Mouse (Mus musculus): ENCODE data around the gene Aprt. TPM values are rescaled to one million over a fixed set of nuclear protein-coding genes. Genes with fewer than 3 reads are reported as not detected.

Aprt gene
- total RNA-seq, 2 experiments from 2014 or later = 80.3 to 89.9 TPM

DNA sequence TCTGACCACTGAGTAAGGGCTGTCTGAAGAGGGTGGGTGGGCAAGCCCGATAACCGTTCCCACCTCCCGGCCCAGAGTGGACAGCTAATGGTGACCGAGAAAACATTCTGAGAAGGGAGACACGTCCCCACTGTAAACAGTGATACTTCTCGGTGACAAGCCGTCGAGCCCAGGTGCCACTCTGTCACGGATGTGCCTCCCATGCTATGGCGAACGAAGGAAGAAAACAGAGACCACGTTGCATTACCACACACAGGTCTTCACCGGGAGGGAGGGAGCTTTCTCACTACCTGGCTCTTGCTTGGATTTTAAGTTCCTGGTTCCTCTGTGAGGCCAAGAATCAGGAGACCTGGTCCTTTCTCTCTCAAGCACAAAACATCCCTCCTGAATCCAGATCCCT lies 28.4 kb downstream of the Aprt start:
- intact Hi-C loops (cut with DNase I) = no loop called here
- DNase-seq (ENCODE audit: extremely low spot score in 1 of 2, low spot score in 2 of 2) = no peak

DNA sequence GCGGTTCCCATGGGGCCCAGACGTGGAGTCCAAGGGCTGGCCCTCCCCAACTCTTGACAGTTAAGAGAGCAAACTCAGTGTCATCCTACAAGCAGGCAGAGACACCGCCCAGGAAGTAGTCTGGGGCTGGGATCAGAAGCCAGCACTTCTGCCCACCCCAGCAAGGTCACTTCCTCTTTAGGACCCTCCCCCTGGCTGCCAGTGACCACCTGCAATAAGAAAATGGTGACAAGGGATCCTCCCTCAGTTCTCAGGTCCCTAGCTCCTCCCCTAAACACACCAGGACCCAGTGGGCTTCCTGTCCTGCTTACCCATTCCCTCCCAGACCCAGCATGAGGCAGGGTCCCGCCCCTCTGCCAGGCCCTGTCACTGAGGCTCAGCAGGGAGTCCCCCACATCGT lies 28.9 kb downstream of the Aprt start:
- DNase-seq (ENCODE audit: extremely low spot score in 1 of 2, low spot score in 2 of 2) = no peak
- intact Hi-C loops (cut with DNase I) = no loop called here

DNA sequence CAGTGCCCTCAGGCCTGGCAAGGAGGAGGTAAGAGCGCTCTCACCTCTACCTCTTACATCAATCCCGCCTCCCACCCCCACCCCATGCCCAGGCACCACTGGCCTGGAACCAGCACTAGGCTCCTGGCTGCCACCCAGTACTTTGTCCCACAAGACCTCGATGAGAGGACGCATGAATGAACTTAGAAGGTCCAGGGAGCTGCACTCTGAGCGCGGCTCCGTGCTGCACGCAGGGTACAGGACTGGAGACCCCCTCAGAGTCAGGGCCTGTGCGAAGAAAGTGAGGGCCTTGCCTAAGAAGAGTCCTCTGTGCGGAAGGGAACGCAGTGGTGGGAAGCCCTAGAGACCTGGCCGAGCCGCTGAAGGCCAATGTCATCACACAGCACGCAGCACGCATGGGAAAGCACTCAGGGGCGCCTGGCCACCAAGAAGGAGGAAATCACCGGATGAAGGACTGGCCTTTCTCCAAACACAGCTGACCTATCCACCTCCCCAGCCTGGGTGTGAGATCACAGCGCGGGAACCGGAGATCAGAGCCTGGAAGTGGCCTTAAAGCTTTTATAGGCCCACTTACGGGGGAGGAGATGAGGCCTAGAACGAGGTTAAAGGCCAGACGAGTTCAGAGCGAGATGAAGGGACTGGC lies 29.8 kb downstream of the Aprt start:
- peak in 1 of 2 experiments; percentile 76 for DNase-seq (ENCODE audit: extremely low spot score in 1 of 2, low spot score in 2 of 2)
- intact Hi-C loops (cut with DNase I) = no loop called here

DNA sequence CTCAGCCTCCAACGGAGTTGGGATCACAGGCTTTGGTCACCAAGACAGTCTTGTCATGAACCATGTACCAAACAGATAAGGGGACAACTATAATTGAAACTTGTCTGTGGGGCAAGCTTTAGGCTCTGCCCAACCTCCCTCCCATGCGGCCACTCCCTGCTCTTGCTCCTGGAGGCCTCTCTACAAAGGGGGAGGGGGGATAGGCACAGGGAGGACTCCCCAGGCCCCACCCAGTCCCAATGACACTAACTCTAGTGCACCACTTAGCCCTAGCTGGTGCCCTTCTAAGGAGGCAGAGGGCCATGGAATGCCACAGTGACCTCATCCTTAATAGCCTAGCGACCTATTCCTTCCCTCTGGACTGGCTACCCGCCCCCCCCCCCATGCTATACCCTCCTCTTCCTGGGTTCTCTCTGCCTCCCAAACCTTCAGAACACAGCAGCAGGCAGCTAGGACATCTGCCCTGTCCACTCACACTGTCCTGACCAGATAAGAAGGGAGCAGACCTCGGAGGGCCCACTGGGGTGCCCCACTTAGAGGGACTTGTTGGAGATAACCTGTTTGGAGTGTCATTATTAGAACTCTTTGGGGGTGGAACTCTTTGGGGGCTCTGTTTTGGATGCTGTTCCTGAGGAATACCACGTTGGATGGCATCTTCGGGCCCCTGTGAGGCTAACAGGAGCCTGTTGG lies 30.5 kb downstream of the Aprt start:
- no peak for DNase-seq (ENCODE audit: extremely low spot score in 1 of 2, low spot score in 2 of 2)
- intact Hi-C loops (cut with DNase I) = no loop called here

DNA sequence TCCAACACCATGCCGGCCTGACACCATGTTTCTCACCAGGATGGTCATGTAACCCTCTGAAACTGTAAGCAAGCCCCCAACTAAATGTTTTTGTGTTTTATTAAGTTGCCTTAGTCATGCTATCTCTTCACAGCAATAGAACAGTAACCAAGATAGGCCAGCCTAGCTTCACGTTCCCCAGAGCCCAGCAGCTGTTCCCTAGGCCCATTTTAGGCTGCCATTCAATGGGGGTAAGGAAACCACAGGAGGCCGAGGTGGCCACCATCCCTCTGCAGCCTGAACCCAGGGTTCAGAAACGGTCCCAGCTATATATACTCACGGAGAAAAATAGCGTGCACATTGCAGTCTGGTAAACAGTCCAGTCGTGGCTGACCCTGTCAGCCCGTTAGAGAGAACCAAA lies 32.6 kb downstream of the Aprt start:
- intact Hi-C loops (cut with DNase I) = no loop called here

DNA sequence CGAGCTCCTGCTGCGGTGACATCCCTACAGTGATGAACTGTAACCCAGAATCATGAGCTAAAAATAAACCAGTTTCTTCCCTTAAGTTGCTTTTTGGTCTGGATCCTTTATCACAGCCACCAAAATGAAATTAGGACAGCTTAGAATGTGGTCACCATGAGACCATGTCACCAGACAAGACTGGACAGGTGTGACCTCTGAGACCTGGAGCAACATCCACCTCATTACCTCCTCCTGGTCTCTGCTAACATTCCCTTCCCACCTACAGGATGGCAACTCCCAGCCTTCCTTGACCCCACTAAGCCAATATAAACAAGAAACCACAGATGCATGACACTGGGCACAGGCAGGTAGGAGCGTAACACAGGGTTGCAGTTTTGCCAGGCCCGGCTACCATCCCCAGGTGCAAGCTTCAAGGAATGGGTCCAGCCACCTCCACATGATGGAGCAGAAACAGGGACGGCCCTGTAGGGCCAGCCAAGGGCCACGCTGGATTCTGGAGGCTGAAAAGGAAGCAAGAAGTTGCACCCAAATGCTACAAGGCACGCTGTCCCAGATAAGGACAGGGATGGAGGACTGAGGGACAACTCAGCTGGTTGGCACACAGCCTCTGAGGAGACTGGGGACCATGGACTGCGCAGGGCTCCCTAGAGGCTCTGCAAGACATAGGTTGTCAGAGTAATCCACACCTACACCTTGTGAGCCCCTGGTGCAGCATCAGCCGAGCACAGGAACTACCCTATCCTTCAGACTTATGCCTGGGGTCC lies 38.2 kb downstream of the Aprt start:
- intact Hi-C loops (cut with DNase I) = no loop called here
- no peak for DNase-seq (ENCODE audit: extremely low spot score in 1 of 2, low spot score in 2 of 2)

More for the DNA sequence above, 32.6 kb downstream of the Aprt start:
- no peak for DNase-seq (ENCODE audit: extremely low spot score in 1 of 2, low spot score in 2 of 2)

DNA sequence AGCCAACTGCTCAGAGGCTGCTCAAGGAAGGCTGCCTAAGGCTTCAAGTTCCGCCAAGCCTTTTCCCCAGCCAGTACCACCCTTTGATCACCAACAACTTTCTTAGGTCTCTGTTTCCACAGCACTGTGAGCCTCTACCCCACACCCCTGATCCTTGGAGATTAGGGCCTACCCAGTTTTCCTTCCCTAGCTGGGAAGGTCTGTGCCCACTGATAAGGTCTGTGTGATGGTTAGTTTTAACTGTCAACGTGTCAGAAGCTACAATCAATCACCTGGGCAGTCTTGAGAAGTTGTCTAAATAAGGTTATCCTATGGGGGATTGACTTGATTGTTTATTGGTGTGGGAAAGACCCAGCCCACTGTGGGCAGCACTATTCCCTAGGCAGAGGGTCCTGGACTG lies 38.9 kb downstream of the Aprt start:
- intact Hi-C loops (cut with DNase I) = no loop called here
- DNase-seq (ENCODE audit: extremely low spot score in 1 of 2, low spot score in 2 of 2) = no peak

DNA sequence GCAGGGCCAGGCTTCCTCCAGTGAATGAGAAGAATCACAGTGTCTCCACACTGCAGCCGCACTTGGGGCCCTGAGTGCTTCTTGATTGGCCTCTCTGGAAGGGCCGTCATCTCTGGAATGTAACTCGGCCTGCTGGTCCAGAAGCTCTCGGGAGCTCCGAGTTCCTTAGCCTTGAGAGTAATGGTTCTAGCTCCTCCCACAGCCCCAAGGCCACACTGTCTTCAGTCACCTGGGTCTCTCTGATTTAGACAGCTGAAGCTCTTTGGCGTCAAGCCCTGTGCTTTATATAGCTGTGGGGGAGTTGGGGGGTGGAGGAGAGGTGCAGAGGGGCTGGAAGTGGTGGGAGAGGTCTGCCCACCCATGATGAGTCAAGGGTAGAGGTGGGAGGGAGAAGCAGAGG lies 39.7 kb downstream of the Aprt start:
- no peak for DNase-seq (ENCODE audit: extremely low spot score in 1 of 2, low spot score in 2 of 2)
- intact Hi-C loops (cut with DNase I) = no loop called here

DNA sequence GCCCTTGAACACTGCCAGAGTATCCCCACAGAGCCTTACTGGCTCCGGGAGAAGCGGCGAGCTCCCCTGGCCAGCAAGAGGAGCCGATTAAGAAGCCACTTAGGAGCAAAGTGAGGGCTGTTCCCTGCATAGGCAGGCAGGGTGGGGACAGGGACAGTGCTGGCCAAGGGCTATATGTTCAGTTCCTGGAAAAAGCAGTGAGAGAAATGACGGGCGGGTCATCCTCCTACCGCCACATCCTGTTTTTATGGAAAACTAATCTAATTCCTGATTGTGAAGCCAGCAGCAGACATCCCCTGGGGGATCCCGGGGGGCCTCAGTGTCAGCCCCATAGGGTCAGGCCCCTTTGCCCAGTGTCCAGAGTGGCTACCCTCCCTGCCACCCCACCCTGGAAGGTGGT lies 45.4 kb downstream of the Aprt start:
- no peak for DNase-seq (ENCODE audit: extremely low spot score in 1 of 2, low spot score in 2 of 2)
- intact Hi-C loops (cut with DNase I) = no loop called here

DNA sequence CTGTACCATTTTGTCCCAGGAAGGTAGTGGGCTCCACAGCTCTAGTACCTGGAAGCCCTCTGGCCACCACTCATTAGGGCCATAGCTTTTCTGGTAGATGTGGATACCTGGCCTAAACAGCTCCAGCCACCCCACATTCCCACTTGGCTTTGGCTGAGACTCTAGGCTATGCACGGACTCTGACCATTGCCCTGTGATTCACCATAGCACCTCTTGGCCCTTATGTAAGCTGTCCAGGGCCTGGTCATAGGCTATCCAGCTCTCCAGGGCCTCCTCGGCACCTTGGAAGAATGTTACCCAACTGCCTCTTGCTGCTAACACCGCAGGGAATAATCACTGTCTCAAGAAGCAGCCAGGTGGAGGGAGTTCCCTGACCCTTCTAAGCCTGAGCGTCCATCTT lies 47.5 kb downstream of the Aprt start:
- intact Hi-C loops (cut with DNase I) = no loop called here
- DNase-seq (ENCODE audit: extremely low spot score in 1 of 2, low spot score in 2 of 2) = no peak

DNA sequence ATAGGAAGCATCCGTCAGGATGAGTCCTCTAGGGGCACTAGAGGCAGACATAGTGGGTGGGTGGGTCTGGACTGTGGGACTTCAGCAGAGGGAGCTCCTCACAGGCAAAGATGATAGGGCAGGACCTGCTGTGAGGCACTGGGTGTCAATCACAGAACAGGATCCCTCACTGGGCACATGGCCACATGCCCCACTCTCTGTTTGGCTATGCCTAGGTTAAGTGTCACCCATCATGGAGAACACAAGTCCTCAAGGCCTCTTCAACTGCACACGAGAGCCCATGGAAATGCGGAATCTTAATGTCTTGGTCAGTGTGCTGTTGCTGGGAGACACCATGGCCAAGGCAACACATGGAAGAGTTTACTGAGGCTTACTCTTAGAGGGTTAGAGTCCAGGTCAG lies 48.8 kb downstream of the Aprt start:
- no peak for DNase-seq (ENCODE audit: extremely low spot score in 1 of 2, low spot score in 2 of 2)
- intact Hi-C loops (cut with DNase I) = no loop called here

DNA sequence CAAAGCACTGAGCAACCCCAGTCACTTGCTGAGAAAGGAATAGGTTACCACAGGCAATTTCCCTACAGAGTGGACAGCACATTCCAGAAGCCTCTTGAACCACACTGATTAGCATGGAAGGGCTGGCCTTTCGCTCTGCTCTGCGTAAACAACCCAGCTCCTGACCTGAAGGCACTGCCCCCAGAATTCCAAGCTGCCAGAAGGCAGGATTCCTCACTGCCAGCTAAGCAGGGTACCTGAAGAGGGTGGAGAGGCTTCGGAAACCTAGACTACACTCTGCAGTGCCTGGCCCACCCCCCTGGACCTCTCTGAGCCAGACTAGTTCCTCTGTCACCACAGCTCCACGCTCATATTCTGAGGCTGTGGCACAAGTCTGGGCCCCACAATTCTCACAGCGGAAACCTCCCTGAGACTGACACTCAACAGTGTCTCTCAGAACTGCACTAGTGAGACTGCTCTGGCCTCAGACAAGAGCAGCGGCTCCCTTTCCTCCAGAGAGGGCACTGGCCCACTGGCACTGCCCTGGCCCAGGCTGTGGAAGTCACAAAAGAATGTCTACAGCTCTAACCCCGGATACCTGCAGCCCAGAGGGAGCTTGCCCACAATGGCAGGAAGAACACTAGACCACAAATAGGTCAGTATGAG lies 50.1 kb downstream of the Aprt start:
- intact Hi-C loops (cut with DNase I) = no loop called here

DNA sequence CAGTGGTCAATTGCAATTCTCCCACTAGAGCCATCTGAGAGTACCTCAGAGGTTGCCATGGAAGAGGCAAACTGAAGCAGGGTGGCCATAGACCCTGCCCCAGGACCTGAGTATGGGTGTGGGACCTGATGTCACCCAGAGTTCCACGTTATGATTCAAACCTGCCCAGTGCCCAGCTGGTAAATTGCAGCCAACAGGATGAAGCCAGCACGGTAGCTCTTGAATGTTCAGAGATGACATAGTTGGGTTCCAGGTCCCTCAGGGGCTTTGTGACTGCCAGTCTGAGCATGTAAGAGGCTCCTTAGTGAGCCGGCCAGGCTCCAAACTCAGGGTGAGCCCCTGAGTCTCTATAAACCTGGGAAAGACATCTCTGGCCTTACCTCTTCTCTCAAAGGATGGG lies 50.6 kb downstream of the Aprt start:
- intact Hi-C loops (cut with DNase I) = no loop called here
- DNase-seq (ENCODE audit: extremely low spot score in 1 of 2, low spot score in 2 of 2) = no peak

More for the DNA sequence above, 50.1 kb downstream of the Aprt start:
- no peak for DNase-seq (ENCODE audit: extremely low spot score in 1 of 2, low spot score in 2 of 2)

DNA sequence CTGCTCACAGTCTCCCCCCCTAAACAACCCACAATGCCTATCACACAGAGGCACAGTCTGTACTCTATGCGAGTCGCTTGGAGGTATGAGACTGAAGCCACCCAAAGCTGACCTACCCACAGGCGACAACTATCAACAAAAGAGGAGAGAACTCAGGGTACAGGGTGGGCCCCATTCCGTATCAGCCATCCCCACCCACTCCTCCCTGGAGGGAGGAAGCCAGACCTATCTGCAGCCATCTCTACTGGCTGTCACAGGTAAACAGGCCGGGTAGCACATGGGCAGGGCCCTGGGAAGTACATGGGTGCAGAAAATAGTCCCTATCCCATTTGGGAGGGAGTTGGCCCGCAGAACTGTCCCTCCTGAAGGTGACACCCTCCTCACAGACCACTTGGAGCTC lies 51.7 kb downstream of the Aprt start:
- no peak for DNase-seq (ENCODE audit: extremely low spot score in 1 of 2, low spot score in 2 of 2)
- intact Hi-C loops (cut with DNase I) = no loop called here

Small RNAs within 50 kb of the gene (microRNA-seq; reads per million reads assigned to microRNA genes)
- gene Mir6396 = not detected

Other genes with a start within 250 kb of the Aprt start
- 1 to 10 TPM; 1.4 to 1.9 TPM for gene Trhr2, start 216.2 kb downstream of the Aprt start, total RNA-seq (2021)
- gene Zc3h18, start 200.3 kb downstream of the Aprt start, total RNA-seq (2021) = 10 to 100 TPM; 32.6 to 33.4 TPM
- gene Il17c, start 154.9 kb downstream of the Aprt start, total RNA-seq (2021) = not detected
- 1 to 10 TPM; 7.8 to 9.6 TPM for gene Cyba, start 144.0 kb downstream of the Aprt start, total RNA-seq (2021)
- 10 to 100 TPM; 44.8 to 50.1 TPM for gene Mvd, start 133.5 kb downstream of the Aprt start, total RNA-seq (2021)
- not detected for gene Snai3, start 116.2 kb downstream of the Aprt start, total RNA-seq (2021)
- gene Rnf166, start 100.8 kb downstream of the Aprt start, total RNA-seq (2021) = 10 to 100 TPM; 14.2 to 16.3 TPM
- gene Ctu2, start 100.8 kb downstream of the Aprt start, total RNA-seq (2021) = 10 to 100 TPM; 35.5 to 38.0 TPM
- gene Piezo1, start 25.6 kb downstream of the Aprt start, total RNA-seq (2021) = 10 to 100 TPM; 15.0 to 17.9 TPM
- gene Cdt1, start 8.9 kb downstream of the Aprt start, total RNA-seq (2021) = 1 to 10 TPM; 3.9 to 4.2 TPM
- gene Galns, start 34.6 kb upstream of the Aprt start, total RNA-seq (2021) = 10 to 100 TPM; 12.5 to 14.6 TPM
- gene Trappc2l, start 34.7 kb upstream of the Aprt start, total RNA-seq (2021) = 10 to 100 TPM; 81.8 to 83.6 TPM
- gene Pabpn1l, start 45.8 kb upstream of the Aprt start, total RNA-seq (2021) = not detected
- gene Cbfa2t3, start 122.2 kb upstream of the Aprt start, total RNA-seq (2021) = 10 to 100 TPM; 17.8 to 18.8 TPM
- 10 to 100 TPM; 17.8 to 18.1 TPM for gene Acsf3, start 198.6 kb upstream of the Aprt start, total RNA-seq (2021)

Data from left cerebral cortex, postnatal 10 days (tissue).